Mouse (Mus musculus): Measurements from ENCODE around the gene Tmem30b.
"Not testable (repeated sequence)": the region's sequence is repeated elsewhere in the genome, so short reads cannot be mapped to it uniquely, and the experiment has no call there.

The Tmem30b gene

GRCm38 (mm10) chr12:73546086-73546711, at the start of gene Tmem30b:
Gene Tmem30b, minus strand, starts transcription at chr12:73546392.
- no peak for DNase-seq (ENCODE audit: low read depth, low spot score)

DNA sequence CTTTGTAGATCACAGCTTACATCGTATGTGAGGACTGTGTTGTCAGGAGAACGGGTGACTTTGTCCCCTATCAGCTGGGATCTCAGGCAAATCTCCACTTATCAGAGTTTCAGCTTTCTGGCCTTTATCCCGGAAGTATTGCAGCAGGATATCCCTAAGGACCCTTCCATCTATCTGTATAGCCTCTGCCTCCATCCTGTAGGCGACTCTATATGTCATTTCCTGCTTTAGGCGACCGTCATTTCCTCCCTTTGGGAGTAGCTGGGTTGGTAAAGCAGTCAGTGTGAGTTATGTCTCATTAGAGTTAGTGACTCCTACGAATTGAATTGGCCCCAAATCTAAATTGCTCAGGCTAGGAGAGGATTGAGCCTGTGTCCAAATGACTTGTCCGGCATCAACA, 49.0 kb upstream of the Tmem30b start:
- peak; percentile 73 for DNase-seq (ENCODE audit: low read depth, low spot score)

- DNase-seq (ENCODE audit: low read depth, low spot score): peak; percentile 73
These were observed 48.1 kb upstream of the Tmem30b start for GRCm38 (mm10) chr12:73594177-73594745.

- peak; percentile 88 for DNase-seq (ENCODE audit: low read depth, low spot score)
These were observed 47.0 kb upstream of the Tmem30b start for GRCm38 (mm10) chr12:73593021-73593798.

DNA sequence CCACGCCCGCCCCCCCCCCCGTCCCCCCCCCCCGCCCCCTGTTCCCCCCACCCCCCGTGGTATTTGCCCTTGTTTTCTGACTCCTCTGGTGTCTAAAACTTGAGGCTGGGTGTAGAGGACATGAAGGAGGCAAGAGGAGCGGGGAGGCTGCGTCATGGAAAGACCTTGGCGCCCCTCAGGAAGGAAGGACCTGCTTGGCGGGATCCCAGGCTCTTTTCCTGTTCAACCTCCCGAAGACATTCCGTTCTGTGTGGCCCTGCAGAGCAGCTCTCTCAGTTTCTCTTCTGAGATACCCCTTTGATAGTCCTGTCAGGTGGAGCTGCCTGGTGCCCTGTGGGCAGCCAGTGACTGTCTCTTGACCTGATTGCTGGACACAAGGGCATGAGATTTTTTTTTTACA, 45.4 kb upstream of the Tmem30b start:
- DNase-seq (ENCODE audit: low read depth, low spot score): peak; percentile 59

DNA sequence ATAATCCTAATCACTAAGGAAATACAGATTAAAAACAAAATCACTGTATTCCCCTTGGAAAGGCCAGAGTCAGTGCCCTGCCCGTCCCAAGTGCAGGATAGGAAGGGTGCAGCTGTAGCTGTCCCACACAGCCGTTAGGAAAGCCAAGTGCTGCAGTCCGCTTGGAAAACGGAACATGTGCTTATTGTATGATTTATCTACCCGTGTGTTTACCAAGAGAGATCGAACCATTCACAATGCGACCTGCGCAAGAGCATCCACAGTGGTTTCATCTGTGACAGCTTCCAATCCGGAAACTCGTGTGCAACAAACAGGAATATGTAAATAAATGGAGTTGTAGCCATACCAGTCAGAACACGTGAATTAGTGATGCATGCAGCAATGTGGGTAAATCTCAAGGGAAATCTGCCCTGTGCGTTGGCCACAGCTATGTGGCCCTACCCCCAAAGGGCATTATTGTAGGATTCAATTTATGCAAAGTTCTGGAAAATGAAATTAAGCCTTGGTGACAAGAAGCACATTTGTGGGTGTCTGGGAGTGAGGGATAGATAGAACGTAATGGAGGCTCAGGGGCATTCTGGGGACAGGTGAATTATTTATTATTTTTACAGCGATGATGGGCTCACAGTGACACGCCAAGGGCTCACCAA, 44.6 kb upstream of the Tmem30b start:
- DNase-seq (ENCODE audit: low read depth, low spot score): no peak

DNA sequence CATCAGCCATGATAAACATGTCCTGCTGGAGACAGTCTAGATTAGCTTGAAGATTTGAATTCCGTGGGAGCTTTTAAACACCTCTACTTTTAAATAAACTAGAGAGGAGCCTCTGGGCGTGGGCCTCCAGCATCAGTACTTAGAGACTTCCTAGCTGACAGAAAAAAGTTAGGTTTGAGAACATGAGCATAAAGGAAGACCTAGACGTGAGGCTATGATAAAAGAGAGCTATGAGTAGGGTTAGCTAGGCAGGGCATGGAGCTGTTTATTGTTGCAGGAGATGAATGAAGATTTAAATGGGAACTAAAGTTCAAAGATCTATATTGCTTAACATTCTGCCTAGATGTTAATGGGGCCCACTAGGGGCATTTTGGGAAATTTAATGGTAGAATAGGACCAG, 41.1 kb upstream of the Tmem30b start:
- DNase-seq (ENCODE audit: low read depth, low spot score): peak; percentile 34

DNA sequence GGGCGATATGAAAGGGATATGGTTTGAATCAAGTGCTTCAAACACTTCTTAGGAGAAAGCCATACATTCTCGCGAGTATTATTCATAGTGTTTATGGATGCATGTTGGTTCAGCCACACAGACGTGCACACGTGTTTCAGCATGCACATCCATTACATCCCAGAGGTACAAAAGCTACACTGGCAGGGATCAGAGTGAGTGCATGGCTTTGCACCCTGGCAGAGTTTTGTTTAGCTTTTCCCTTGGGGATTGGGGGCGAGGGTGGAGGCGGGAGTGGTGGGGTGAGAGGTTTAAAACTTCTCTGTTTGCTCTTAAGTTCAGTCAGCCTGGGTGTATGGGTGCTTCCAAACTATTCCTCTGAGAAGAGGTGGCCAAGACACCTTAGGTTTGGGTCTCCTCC, 39.7 kb upstream of the Tmem30b start:
- DNase-seq (ENCODE audit: low read depth, low spot score): no peak

DNA sequence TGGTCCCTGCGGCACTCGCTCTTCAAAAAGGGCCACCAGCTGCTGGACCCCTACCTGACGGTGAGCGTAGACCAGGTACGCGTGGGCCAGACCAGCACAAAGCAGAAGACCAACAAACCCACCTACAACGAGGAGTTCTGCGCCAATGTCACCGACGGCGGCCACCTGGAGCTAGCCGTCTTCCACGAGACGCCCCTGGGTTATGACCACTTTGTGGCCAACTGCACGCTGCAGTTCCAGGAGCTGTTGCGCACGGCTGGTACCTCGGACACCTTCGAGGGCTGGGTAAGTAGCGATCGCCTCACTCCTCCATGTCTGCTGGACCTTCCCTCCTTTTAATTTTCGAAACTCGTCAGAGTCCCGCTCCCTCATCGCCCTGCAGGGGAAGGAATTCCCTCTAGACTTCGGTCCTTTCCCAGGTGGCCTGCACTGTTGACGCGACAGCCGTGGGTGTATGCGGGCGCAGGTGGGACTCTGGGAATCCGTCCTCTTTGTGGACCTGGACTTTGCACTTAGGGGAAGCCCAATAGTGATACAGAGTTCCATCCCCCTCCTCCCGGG, 39.1 kb upstream of the Tmem30b start:
- peak; percentile 49 for DNase-seq (ENCODE audit: low read depth, low spot score)

- peak; percentile 92 for DNase-seq (ENCODE audit: low read depth, low spot score)
These were observed 38.5 kb upstream of the Tmem30b start, which contains the start of gene Prkch for GRCm38 (mm10) chr12:73584610-73585240. Gene Prkch, plus strand, starts transcription at chr12:73584796.

- no peak for DNase-seq (ENCODE audit: low read depth, low spot score)
These were observed 37.8 kb upstream of the Tmem30b start for GRCm38 (mm10) chr12:73583813-73584609.

- no peak for DNase-seq (ENCODE audit: low read depth, low spot score)
These were observed 37.1 kb upstream of the Tmem30b start for GRCm38 (mm10) chr12:73583318-73583717.

DNA sequence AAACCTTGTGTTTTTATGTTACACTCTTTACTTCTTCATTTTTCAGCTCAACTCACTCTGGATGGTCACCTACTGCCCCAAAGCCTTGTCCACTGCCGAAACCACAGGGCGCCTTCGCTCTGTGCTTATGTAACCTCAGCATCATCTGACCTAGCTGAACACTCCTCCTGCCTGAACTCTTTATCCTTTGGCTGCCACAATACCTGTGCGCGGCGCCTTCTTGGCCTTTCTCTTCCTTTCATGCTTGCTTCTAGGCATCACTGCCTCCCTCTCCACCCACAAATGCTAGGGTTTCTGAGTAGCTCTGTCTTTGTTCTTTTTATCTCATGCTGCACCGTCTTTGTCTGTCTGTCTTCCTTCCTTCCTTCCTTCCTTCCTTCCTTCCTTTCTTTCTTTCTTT, 34.6 kb upstream of the Tmem30b start:
- DNase-seq (ENCODE audit: low read depth, low spot score): peak; percentile 64

DNA sequence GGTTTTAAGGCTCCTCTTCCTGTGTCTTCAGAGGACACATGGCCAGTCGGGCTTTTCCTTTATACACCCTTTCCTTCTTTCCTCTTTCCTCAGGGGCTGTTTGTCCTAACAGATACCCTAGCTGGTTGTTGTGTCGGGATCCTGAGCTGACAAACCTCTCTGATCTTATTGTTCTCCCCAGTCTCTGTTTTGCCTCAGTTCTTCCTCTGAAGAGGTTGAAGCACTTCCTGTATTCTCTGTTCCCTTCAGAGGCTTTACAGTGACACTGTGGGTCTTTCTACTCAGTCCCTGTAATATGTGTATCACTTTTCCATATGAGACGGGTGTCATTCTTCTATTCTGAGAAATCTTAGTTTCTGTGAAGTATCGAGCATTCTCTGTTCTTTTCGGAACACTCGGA, 31.9 kb upstream of the Tmem30b start:
- peak; percentile 42 for DNase-seq (ENCODE audit: low read depth, low spot score)

DNA sequence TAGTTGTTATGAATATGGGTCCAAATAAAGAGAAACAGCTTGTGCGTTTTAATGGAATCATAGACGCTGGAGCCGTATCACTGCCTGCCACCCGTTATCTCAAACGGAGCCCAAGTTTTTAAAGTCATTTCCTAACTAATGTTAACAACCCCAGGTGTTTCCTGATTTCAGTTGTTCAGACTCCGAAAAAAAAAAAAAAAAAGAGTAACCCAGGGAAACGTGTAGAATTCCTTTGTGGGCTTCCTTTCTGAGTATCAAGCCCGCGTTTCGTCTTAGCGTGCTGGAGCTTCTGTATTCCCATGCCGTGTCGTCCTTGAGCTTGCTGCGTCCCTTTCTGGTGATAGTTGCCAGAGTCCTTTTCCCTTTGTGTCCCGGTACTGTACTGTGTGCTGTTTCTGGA, 28.4 kb upstream of the Tmem30b start:
- no peak for DNase-seq (ENCODE audit: low read depth, low spot score)

- DNase-seq (ENCODE audit: low read depth, low spot score): no peak
These were observed 19.4 kb upstream of the Tmem30b start for GRCm38 (mm10) chr12:73565620-73565969.

DNA sequence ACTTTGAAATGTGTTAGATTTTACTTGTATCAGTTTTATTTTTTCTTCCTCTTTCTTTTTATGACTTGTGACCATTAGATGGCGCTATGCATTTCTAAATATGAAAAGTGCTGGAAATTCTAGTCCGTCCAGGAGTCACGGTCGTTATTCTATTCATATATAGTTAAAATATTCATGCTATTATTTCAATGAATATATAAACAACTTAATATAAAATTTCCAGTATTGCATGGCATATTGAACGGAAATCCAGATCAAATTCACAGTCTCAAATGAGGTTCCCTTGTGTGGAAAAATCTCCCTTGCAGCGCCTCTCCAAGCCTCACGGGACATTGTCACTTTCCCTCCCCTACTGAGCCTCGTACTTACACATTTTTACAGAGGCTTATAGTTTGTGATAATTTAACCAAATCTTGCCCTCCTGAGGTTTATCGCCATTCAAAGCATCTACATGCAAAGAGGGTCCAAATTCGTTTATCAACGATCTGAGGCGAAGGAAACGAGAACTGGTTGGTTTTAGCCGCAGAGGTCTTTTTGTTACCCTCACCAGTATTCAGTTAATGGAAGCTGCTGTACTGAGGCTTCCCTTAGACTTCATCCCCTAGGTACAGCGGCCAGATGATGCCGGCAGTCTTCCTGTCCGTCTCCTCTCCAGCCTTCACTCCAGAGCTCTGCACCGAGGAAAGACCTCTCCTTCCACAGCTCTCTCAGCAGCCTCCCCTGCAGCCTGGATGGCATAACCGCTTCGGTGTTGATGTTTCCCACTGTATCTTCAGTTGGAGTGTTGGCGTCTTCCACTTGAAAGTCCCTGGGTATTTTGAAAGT, 18.8 kb upstream of the Tmem30b start:
- peak; percentile 73 for DNase-seq (ENCODE audit: low read depth, low spot score)

GRCm38 (mm10) chr12:73564176-73564575, 18.0 kb upstream of the Tmem30b start:
- no peak for DNase-seq (ENCODE audit: low read depth, low spot score)

GRCm38 (mm10) chr12:73563122-73563521, 16.9 kb upstream of the Tmem30b start:
- not testable (repeated sequence) for DNase-seq (ENCODE audit: low read depth, low spot score)

GRCm38 (mm10) chr12:73560091-73560490, 13.9 kb upstream of the Tmem30b start:
- DNase-seq (ENCODE audit: low read depth, low spot score): peak; percentile 37
